Mouse (Mus musculus): ENCODE data around the gene Enc1.

DNA sequence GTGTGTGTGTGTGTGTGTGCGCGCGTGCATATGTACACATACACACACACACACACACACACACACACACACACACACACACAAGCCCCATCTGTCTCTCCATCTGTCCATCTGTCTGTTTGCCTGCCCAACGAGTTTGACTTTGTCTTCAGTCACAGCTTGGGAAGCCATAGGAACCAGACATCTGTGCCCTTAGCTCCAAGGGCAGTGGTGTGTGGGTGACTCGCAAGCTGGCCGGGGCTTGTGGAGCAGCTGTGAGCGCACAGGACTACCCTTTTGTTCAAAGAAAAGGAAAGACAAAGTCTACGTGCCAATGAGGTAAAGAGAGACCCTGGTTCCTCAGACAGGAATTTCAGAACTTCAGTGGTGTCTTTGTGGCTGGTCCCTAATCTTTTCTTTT is 51.1 kb downstream of the Enc1 start:
- TF ChIP-seq POLR2A (IDR thresholded peaks at IDR 0.05; ENCODE audit: extremely low read depth, insufficient read depth, low read length) = no peak
- TF ChIP-seq CTCF (IDR thresholded peaks at IDR 0.05; ENCODE audit: extremely low read depth, insufficient read depth, low read length) = no peak

Measured in cortical plate, adult 2 months (tissue).